Mouse (Mus musculus) midbrain, embryonic 14.5 days (tissue): ENCODE data around the gene Nap1l5. TPM values are rescaled to one million over a fixed set of nuclear protein-coding genes. Genes with fewer than 3 reads are reported as not detected.

Experiments
- polyA plus RNA-seq: library from polyadenylated mRNA; unstranded; fragments of >200 nt; fragmentation: Nextera tagmentation; extraction: Ambion mirVana; gene quantifications from 2 replicates; pipeline ENCODE4 v1.2.1, GENCODE M21; 2014

Nap1l5 gene
- polyA plus RNA-seq, 1 experiment from 2014 or later, result 225 TPM

Other genes starting within 250 kb of the Nap1l5 start
- gene Herc3, start 75.6 kb downstream of the Nap1l5 start, polyA plus RNA-seq, result 29.2 and 30.4 TPM in 2 replicates
- 7.9 and 10.5 TPM in 2 replicates for gene Fam13a, start 117.5 kb upstream of the Nap1l5 start, polyA plus RNA-seq